Mouse (Mus musculus): ENCODE results near the gene Lamc3.
A peak's percentile ranks its signal among the peaks of the same experiment; 100 is the strongest.

The Lamc3 gene

GRCm38 (mm10) chr2:31887030-31887429 is at the start of gene Lamc3:
TSS of gene Lamc3 (plus strand) at chr2:31887291.
- DNase-seq (ENCODE audit: low spot score): peak; percentile 90

GRCm38 (mm10) chr2:31838868-31839267 is 48.2 kb upstream of the Lamc3 start:
- DNase-seq (ENCODE audit: low spot score): no peak

GRCm38 (mm10) chr2:31844729-31845136 is 42.4 kb upstream of the Lamc3 start:
- no peak for DNase-seq (ENCODE audit: low spot score)

GRCm38 (mm10) chr2:31845512-31845895 is 41.6 kb upstream of the Lamc3 start:
- no peak for DNase-seq (ENCODE audit: low spot score)

GRCm38 (mm10) chr2:31845896-31846691 is 41.0 kb upstream of the Lamc3 start, which contains the start of gene Fibcd1:
TSS of gene Fibcd1 (minus strand) at chr2:31846005.
- DNase-seq (ENCODE audit: low spot score): peak; percentile 59

- DNase-seq (ENCODE audit: low spot score): no peak
Observed at GRCm38 (mm10) chr2:31846692-31847660, 40.1 kb upstream of the Lamc3 start.

- DNase-seq (ENCODE audit: low spot score): no peak
Observed at GRCm38 (mm10) chr2:31847908-31848307, 39.2 kb upstream of the Lamc3 start.

GRCm38 (mm10) chr2:31850141-31850540 is 37.0 kb upstream of the Lamc3 start:
- DNase-seq (ENCODE audit: low spot score): no peak

- DNase-seq (ENCODE audit: low spot score): no peak
Observed at GRCm38 (mm10) chr2:31855991-31856390, 31.1 kb upstream of the Lamc3 start.

- no peak for DNase-seq (ENCODE audit: low spot score)
Observed at GRCm38 (mm10) chr2:31857180-31857579, 29.9 kb upstream of the Lamc3 start.

GRCm38 (mm10) chr2:31858500-31858899 is 28.6 kb upstream of the Lamc3 start:
- DNase-seq (ENCODE audit: low spot score): no peak

- no peak for DNase-seq (ENCODE audit: low spot score)
Observed at GRCm38 (mm10) chr2:31862919-31863318, 24.2 kb upstream of the Lamc3 start.

- DNase-seq (ENCODE audit: low spot score): no peak
Observed at GRCm38 (mm10) chr2:31863766-31864165, 23.3 kb upstream of the Lamc3 start.

- DNase-seq (ENCODE audit: low spot score): no peak
Observed at GRCm38 (mm10) chr2:31864891-31865290, 22.2 kb upstream of the Lamc3 start.

- no peak for DNase-seq (ENCODE audit: low spot score)
Observed at GRCm38 (mm10) chr2:31865322-31865721, 21.8 kb upstream of the Lamc3 start.

GRCm38 (mm10) chr2:31865794-31866193 is 21.3 kb upstream of the Lamc3 start:
- no peak for DNase-seq (ENCODE audit: low spot score)

GRCm38 (mm10) chr2:31867773-31868537 is 19.1 kb upstream of the Lamc3 start:
- DNase-seq (ENCODE audit: low spot score): no peak

GRCm38 (mm10) chr2:31868538-31869164 is 18.4 kb upstream of the Lamc3 start:
- DNase-seq (ENCODE audit: low spot score): no peak

GRCm38 (mm10) chr2:31869692-31870091 is 17.4 kb upstream of the Lamc3 start:
- no peak for DNase-seq (ENCODE audit: low spot score)

GRCm38 (mm10) chr2:31870683-31871082 is 16.4 kb upstream of the Lamc3 start:
- no peak for DNase-seq (ENCODE audit: low spot score)

GRCm38 (mm10) chr2:31874290-31874855 is 12.7 kb upstream of the Lamc3 start:
- no peak for DNase-seq (ENCODE audit: low spot score)

Measured in testis, postnatal 10 days (tissue).